Mouse (Mus musculus) forebrain, embryonic 14.5 days (tissue): ENCODE results near the gene Rhot1. TPM values are rescaled to one million over a fixed set of nuclear protein-coding genes. Genes with fewer than 3 reads are reported as not detected.
A peak's percentile ranks its signal among the peaks of the same experiment; 100 is the strongest.

ENCODE experiments used
- ATAC-seq: fragments of 200-750 bp; cut with Nextera tagmentation; 2 replicates; pipeline ENCODE4 v1.8.0; 2017; ENCODE audit warnings: mild to moderate bottlenecking, moderate library complexity
- DNase-seq: peaks from one replicate; pipeline ENCODE4 v3.0.0-alpha.2; 2015; ENCODE audit warnings: low spot score
- H3K27ac ChIP-seq: fragments of 300-500 bp; sonication (generic); 2 replicates; pipeline ENCODE4 v1.5.1; 2014; ENCODE audit warnings: low read depth, mild to moderate bottlenecking, control low read depth, low read length, moderate library complexity
- H3K27me3 ChIP-seq: fragments of 300-500 bp; sonication (generic); replicated peaks from 2 replicates; pipeline ENCODE4 v1.6.1; 2014; ENCODE audit warnings: low read length, control low read depth, mixed read lengths; ENCODE audit not compliant: control insufficient read depth, insufficient read depth
- H3K36me3 ChIP-seq: fragments of 300-500 bp; sonication (generic); 2 replicates; pipeline ENCODE4 v1.6.1; 2014; ENCODE audit warnings: low read length, control low read depth; ENCODE audit not compliant: control insufficient read depth, insufficient read depth
- H3K4me1 ChIP-seq: fragments of 300-500 bp; sonication (generic); 2 replicates; pipeline ENCODE4 v1.6.1; 2014; ENCODE audit warnings: antibody characterized with exemption, low read length, control low read depth; ENCODE audit not compliant: control insufficient read depth, insufficient read depth
- H3K4me2 ChIP-seq: fragments of 300-500 bp; sonication (generic); 2 replicates; pipeline ENCODE4 v1.6.1; 2014; ENCODE audit warnings: mild to moderate bottlenecking, control low read depth, low read length
- H3K4me3 ChIP-seq: fragments of 300-500 bp; sonication (generic); 2 replicates; pipeline ENCODE4 v1.5.1; 2014; ENCODE audit warnings: low read depth, low read length, control low read depth
- H3K9ac ChIP-seq: fragments of 300-500 bp; sonication (generic); 2 replicates; pipeline ENCODE4 v1.6.1; 2014; ENCODE audit warnings: mild to moderate bottlenecking, low read length, control low read depth, moderate library complexity
- H3K9me3 ChIP-seq: fragments of 300-500 bp; sonication (generic); replicated peaks from 2 replicates; pipeline ENCODE4 v1.6.1; 2016; ENCODE audit warnings: low read length, control low read depth, mixed read lengths; ENCODE audit not compliant: control insufficient read depth
- WGBS: fragments of 180-500 bp; shearing (Covaris S2); extraction: QIAGEN DNeasy Blood & Tissue Kit; methylation state at CpG from one replicate; pipeline ENCODE4 v1.1.7; 2014; 5-methylcytosine and 5-hydroxymethylcytosine counted together
- polyA plus RNA-seq: library from polyadenylated mRNA; unstranded; fragments of >200 nt; fragmentation: Nextera tagmentation; extraction: Ambion mirVana; gene quantifications from 2 replicates; pipeline ENCODE4 v1.2.1, GENCODE M21; 2014

Gene Rhot1
- 68.8 and 78.1 TPM in 2 replicates for polyA plus RNA-seq

GRCm38 (mm10) chr11:80208860-80209800 is at the start of gene Rhot1:
Gene Rhot1 (plus strand): TSS chr11:80209019.
- Histone ChIP-seq H3K4me2 (peak within 1 kb of the TSS; percentile 65), H3K27ac (peak within 1 kb of the TSS; percentile 95), H3K27me3 (no peaks in the 10 kb centered on the region), H3K9ac (peak within 1 kb of the TSS; percentile 92), H3K4me1 (peaks cover 8% of the 10 kb centered on the region), H3K36me3 (peaks cover under 1% of the 10 kb centered on the region; the same call in 1 of the 2 replicates), H3K4me3 (peak within 1 kb of the TSS; percentile 94), H3K9me3 (no peaks in the 10 kb centered on the region)
- WGBS = under 1% methylated on average over 60 of the region's 78 CpGs
- ATAC-seq = peak; percentile 97
- peak; percentile 96 for DNase-seq

- ATAC-seq (no peak), DNase-seq (no peak)
- Histone ChIP-seq H3K4me3 (no peak overlapping the region), H3K9me3 (no peaks in the 10 kb centered on the region), H3K27me3 (no peaks in the 10 kb centered on the region), H3K9ac (no peak overlapping the region), H3K27ac (no peak overlapping the region), H3K4me2 (no peak overlapping the region), H3K4me1 (no peaks in the 10 kb centered on the region), H3K36me3 (no peaks in the 10 kb centered on the region)
- 85% methylated on average over 4 of the region's 4 CpGs for WGBS
These were observed 47.8 kb upstream of the Rhot1 start for GRCm38 (mm10) chr11:80161041-80161440.

- ATAC-seq = no peak
These were observed 45.3 kb upstream of the Rhot1 start for GRCm38 (mm10) chr11:80163362-80164116.

GRCm38 (mm10) chr11:80164224-80164623 is 44.6 kb upstream of the Rhot1 start:
- ATAC-seq (no peak), DNase-seq (no peak)
- Histone ChIP-seq H3K9me3 (no peaks in the 10 kb centered on the region), H3K36me3 (no peaks in the 10 kb centered on the region), H3K27me3 (no peaks in the 10 kb centered on the region), H3K4me2 (no peak overlapping the region), H3K4me1 (no peaks in the 10 kb centered on the region), H3K4me3 (no peak overlapping the region), H3K9ac (no peak overlapping the region), H3K27ac (no peak overlapping the region)
- WGBS = 56% methylated on average over 2 of the region's 2 CpGs

More at GRCm38 (mm10) chr11:80163362-80164116, 45.3 kb upstream of the Rhot1 start:
- Histone ChIP-seq H3K4me1 (no peaks in the 10 kb centered on the region), H3K36me3 (no peaks in the 10 kb centered on the region), H3K4me2 (no peak overlapping the region), H3K27me3 (no peaks in the 10 kb centered on the region), H3K4me3 (no peak overlapping the region), H3K27ac (no peak overlapping the region), H3K9me3 (no peaks in the 10 kb centered on the region), H3K9ac (no peak overlapping the region)
- WGBS = 74% methylated on average over 7 of the region's 7 CpGs
- DNase-seq = no peak

- 93% methylated on average over 9 of the region's 9 CpGs for WGBS
- ATAC-seq = no peak
- Histone ChIP-seq H3K27ac (no peak overlapping the region), H3K4me2 (no peak overlapping the region), H3K36me3 (no peaks in the 10 kb centered on the region), H3K4me3 (no peak overlapping the region), H3K9ac (no peak overlapping the region), H3K9me3 (no peaks in the 10 kb centered on the region), H3K27me3 (no peaks in the 10 kb centered on the region), H3K4me1 (no peaks in the 10 kb centered on the region)
- DNase-seq = no peak
These were observed 40.7 kb upstream of the Rhot1 start for GRCm38 (mm10) chr11:80168121-80168520.

- H3K4me3 ChIP-seq = no peak overlapping the region
- H3K27ac ChIP-seq = no peak overlapping the region
- ATAC-seq = no peak
- no peaks in the 10 kb centered on the region for H3K27me3 ChIP-seq
- no peaks in the 10 kb centered on the region for H3K4me1 ChIP-seq
- no peaks in the 10 kb centered on the region for H3K9me3 ChIP-seq
- H3K9ac ChIP-seq = no peak overlapping the region
- DNase-seq = no peak
- no peak overlapping the region for H3K4me2 ChIP-seq
- 77% methylated on average over 4 of the region's 4 CpGs for WGBS
- H3K36me3 ChIP-seq = no peaks in the 10 kb centered on the region
These were observed 40.1 kb upstream of the Rhot1 start for GRCm38 (mm10) chr11:80168611-80169249.

GRCm38 (mm10) chr11:80169629-80170028 is 39.2 kb upstream of the Rhot1 start:
- no peak overlapping the region for H3K4me2 ChIP-seq
- H3K36me3 ChIP-seq = no peaks in the 10 kb centered on the region
- ATAC-seq (no peak), DNase-seq (no peak)
- no peak overlapping the region for H3K27ac ChIP-seq
- no peaks in the 10 kb centered on the region for H3K4me1 ChIP-seq
- 93% methylated on average over 3 of the region's 3 CpGs for WGBS
- H3K9me3 ChIP-seq = no peaks in the 10 kb centered on the region
- no peak overlapping the region for H3K4me3 ChIP-seq
- no peaks in the 10 kb centered on the region for H3K27me3 ChIP-seq
- no peak overlapping the region for H3K9ac ChIP-seq

GRCm38 (mm10) chr11:80170351-80170750 is 38.5 kb upstream of the Rhot1 start:
- Histone ChIP-seq H3K4me1 (no peaks in the 10 kb centered on the region), H3K4me2 (no peak overlapping the region), H3K9me3 (no peaks in the 10 kb centered on the region), H3K4me3 (no peak overlapping the region), H3K36me3 (no peaks in the 10 kb centered on the region), H3K27ac (no peak overlapping the region), H3K27me3 (no peaks in the 10 kb centered on the region), H3K9ac (no peak overlapping the region)
- DNase-seq (no peak), ATAC-seq (no peak)
- WGBS = 82% methylated on average over 5 of the region's 5 CpGs
